Mouse (Mus musculus) embryo, embryonic 10 days (tissue): ENCODE measurements at regions not wholly inside any gene's neighbourhood (a gene's known extent, or its start where the extent isn't known, plus 50 kb on each side); places are given as distances from the start of the nearest gene placed in this dataset.

Experiments
- DNase-seq: peaks from one replicate; pipeline ENCODE4 v3.0.0-alpha.2; 2015; ENCODE audit warnings: low spot score

DNA sequence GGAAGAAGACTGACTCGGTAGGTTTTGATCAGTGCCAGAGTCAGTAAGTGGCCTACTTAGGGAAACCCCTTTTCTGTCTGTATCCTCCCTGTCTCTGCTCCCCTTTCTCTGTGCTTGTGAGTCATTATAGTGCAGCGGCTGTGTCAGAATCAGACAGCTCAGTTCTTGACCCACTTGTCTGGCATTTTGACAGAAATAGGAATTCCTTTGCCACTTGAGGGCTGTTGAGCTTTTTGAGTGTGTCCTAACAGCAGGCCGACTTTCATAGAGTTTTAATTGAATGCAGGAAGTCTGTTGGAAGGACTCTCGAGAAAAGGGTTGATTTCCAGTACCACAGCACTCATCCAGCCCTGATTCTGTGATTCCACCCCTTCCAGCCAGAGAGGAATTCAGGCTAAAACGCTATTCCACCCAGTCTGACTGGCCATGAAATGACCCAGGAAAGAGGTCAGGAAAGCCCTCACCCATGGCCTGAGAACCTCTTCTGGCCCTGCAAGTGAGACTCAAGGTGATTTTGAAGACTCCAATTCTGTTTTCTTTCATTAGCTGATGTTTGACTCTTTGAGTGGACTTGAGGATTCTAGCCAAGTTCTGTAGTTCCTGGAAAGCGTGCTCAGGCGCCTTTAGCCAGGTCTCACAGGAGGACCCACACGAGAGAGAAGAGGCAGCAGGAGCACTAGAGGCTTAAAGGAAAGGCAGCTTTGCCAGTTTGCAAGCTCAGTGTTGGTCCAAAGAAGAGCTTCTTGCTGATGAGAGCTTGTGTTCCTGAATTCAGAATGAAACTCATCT lies 95.6 kb upstream of the Opcml start:
- no peak for DNase-seq

DNA sequence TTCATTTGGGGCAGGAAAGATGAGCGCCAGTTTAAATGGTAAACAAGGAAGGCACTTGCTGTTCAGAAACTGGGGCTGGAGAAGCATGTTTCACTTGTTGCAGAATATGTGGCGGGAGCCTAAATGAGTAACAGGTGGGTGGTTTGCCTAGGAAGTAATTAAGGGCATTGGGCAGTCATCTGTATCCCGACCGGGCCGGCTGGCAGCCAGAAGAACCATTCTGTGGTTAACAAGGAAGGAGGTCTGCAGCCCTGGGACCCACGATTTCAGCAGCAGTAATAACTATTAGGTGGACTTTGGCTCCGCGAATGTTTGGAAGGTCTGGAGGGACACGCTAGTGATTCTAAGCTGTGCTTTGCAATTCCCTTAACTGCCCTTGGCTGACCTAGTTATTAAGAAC lies 89.0 kb upstream of the Opcml start:
- no peak for DNase-seq

DNA sequence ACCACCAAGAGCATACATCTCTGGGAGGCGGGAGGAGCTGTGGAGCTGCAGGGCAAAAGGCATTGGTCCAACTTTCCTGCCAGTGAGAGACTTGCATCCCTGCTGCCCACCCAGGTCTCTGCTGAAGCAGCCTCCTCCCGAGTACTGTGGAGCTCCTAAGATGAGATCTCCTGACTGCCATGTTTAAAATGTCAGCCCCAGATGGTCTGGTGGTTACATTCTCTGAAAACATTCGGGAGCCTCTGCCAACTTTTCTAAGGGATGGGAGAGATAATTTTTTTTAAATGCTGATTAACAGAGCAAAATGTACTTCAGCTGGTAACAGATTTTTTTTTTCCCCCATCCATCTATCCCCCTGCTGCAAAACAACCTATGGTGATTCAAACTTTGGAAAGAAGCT lies 88.4 kb upstream of the Opcml start:
- DNase-seq = no peak

DNA sequence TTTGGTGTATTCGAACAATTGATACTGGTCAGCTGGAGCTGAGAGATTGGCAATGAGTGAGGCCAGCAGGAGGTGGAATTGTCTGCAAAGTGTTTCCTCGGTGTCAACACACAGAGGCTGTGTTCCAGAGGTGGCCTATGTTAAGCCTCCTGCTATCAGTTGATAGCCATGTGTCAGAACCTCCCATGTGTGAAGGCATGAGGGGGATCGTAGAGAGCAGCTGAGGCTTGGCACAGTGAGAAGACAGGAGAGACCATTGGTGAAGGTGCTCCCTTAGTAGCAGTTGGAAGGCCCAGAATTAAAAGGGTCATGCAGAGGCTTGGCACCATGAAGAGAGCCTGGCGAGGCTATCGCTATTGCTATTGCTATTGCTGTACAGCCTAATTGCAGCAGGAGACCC lies 86.6 kb upstream of the Opcml start:
- no peak for DNase-seq

DNA sequence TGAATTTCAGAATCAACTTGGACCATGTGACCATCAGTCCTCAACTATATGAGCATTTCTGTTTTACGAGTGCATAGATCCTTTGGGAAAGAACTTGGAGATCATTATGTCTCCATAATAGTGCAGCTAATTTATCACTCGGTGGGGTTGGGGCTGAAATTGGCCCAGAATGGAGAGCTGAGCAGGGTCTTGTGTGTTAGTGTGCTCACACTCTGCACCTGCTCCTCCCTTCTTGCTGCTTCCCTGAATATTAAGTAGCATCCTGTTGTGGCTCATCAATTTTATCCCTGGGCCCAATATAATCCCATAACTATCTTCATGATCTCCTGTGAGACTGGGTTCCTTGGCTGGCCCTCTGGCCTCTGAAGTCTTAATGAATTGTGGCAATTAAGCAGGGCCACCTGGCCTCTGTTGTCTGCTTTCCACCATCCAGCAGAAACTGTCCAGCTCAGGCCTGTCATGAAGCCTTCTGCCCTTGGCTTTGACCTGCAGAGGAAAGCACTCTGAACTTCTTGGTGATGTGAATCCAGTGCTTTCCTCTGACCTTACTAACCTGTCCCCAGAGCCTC lies 66.7 kb upstream of the Opcml start:
- DNase-seq = no peak

DNA sequence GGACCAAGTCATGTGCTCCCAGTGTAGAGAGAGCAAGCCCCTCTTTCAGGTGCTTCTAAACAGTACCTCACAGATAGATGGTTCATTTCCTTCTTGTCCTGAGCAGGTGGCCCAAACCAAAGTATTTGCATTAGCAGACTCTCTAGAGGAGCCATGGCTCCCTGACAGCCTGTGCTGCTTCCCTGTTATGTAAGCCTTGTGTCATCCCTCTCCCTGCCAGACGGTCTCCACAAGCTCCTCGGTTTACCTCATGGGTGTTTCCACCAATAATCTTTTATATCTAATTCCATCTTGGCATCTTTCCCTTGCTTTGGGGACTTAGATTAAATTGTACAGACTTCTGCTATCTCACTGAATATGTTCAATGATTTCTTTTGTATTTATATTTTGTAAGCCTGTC lies 66.0 kb upstream of the Opcml start:
- DNase-seq = no peak

DNA sequence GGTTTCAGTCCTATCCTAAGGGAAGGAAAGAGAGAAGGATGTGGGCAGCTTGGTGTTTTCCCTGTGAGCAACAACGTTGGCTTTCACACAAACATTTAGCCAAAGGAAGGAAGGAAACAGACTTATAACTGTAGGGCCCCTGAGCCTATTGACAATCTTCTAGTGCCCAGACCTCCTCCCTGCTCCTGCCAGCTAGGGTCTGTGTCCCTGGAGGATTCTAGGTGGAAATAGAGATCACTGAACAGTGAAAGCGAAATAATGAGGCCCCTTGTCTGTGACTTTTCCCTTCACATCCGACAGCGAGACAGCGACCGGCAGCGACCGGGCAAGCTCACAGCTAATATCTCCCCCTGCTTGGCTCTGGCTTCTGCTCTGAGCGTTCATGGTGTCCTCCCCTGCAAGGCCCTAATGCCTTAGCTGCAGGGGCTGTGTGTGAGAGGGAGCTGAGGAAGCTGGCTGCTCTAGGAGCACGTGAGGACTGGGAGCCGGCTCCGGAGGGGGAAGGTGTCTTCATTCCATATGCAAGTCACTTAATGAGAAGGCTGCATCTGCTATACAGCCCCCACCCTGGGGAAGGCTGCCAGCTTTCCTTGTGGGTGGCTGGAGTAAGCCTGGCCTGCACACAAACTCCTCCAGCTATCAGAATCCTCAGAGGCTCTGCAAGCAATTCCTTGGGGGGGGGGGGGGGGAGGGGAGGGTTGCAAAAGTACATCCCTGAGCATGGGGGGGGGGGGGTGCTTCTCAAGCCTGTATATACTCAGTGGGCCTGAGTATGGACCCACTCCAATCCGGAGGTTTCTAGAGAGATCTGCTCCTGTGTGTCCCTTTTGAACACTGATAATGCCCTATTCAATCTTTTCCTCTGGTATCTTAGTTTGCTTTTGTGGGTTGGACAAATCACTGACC lies 61.7 kb upstream of the Opcml start:
- DNase-seq = peak; percentile 54

DNA sequence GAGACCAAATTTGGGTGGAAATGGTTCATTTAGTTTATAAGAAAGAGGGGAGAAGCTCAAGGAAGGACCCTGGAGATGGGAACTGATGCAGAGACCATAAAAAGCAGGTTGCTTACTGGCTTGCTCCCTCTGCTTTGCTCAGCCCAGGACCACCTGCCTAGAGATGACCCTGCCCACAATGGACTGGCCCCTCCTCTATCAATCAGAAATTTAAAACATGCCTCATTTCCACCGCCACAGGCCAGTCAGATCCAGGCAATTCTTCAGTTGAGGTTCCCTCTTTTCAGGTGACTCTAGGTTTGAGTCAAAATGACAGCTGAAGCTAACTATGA lies 61.1 kb upstream of the Opcml start:
- no peak for DNase-seq

DNA sequence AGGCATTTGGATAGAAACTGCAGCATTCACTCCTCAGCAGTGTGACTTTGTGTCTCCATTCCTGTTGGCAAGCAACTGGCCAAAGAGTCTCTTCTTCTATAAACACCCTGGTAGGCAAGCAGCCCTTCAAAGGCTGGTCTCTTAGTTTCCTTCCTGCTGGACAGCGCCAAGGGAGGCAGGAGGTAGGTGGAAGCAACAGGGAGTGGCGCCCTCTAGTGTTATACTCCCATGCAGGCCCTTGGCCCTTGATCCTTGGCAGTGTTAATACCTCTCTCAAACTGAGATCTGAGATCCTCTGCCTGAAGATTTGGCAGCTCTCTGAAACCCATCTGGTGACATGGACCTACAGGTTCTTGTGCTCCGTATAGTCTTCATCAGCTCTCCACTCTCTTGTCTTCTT lies 51.3 kb upstream of the Opcml start:
- DNase-seq = peak; percentile 76
